Mouse (Mus musculus) liver, adult (tissue): Measurements from ENCODE around the gene Arhgap44.

ENCODE experiments used
- GATA4 ChIP-seq: IDR thresholded peaks from 2 replicates; pipeline ENCODE4 v1.6.1; 2014; ENCODE audit warnings: mild to moderate bottlenecking, low read length; ENCODE audit not compliant: insufficient replicate concordance

Gene Arhgap44

GRCm38 (mm10) chr11:65162767-65163120 is at the start of gene Arhgap44:
Arhgap44 (minus strand) TSS chr11:65162961.
- TF ChIP-seq GATA4 = no peak

- no peak for TF ChIP-seq GATA4
Observed at GRCm38 (mm10) chr11:65211701-65212100, 48.9 kb upstream of the Arhgap44 start.

- no peak for TF ChIP-seq GATA4
Observed at GRCm38 (mm10) chr11:65209441-65209840, 46.7 kb upstream of the Arhgap44 start.

- TF ChIP-seq GATA4 = no peak
Observed at GRCm38 (mm10) chr11:65205306-65205705, 42.5 kb upstream of the Arhgap44 start.

GRCm38 (mm10) chr11:65204651-65205050 is 41.9 kb upstream of the Arhgap44 start:
- no peak for TF ChIP-seq GATA4

GRCm38 (mm10) chr11:65203020-65203419 is 40.3 kb upstream of the Arhgap44 start:
- TF ChIP-seq GATA4 = no peak

- no peak for TF ChIP-seq GATA4
Observed at GRCm38 (mm10) chr11:65202236-65202635, 39.5 kb upstream of the Arhgap44 start.

- no peak for TF ChIP-seq GATA4
Observed at GRCm38 (mm10) chr11:65198026-65198425, 35.3 kb upstream of the Arhgap44 start.

GRCm38 (mm10) chr11:65197280-65197679 is 34.5 kb upstream of the Arhgap44 start:
- no peak for TF ChIP-seq GATA4

- TF ChIP-seq GATA4 = no peak
Observed at GRCm38 (mm10) chr11:65186974-65187373, 24.2 kb upstream of the Arhgap44 start.

- no peak for TF ChIP-seq GATA4
Observed at GRCm38 (mm10) chr11:65185114-65185513, 22.4 kb upstream of the Arhgap44 start.

GRCm38 (mm10) chr11:65170121-65170750 is 7.5 kb upstream of the Arhgap44 start:
- no peak for TF ChIP-seq GATA4

GRCm38 (mm10) chr11:65161881-65162766 is 637 bp downstream of the Arhgap44 start:
- no peak for TF ChIP-seq GATA4

GRCm38 (mm10) chr11:65160991-65161880 is 1.5 kb downstream of the Arhgap44 start:
- TF ChIP-seq GATA4 = no peak

GRCm38 (mm10) chr11:65159791-65160190 is 3.0 kb downstream of the Arhgap44 start, which contains the start of gene 1700086D15Rik:
1700086D15Rik (minus strand) TSS chr11:65159891.
- TF ChIP-seq GATA4 = no peak
